Mouse (Mus musculus) heart, embryonic 11.5 days (tissue): ENCODE measurements at regions not wholly inside any gene's neighbourhood (a gene's known extent, or its start where the extent isn't known, plus 50 kb on each side); places are given as distances from the start of the nearest gene placed in this dataset.

Experiments
- ATAC-seq: fragments of 200-750 bp; cut with Nextera tagmentation; replicated peaks from 2 replicates; pipeline ENCODE4 v1.8.0; 2017; ENCODE audit warnings: moderate library complexity; ENCODE audit not compliant: insufficient number of reproducible peaks, low FRiP score, low TSS enrichment
- H3K27ac ChIP-seq: fragments of 300-500 bp; sonication (generic); 2 replicates; pipeline ENCODE4 v1.5.1; 2014; ENCODE audit warnings: mild to moderate bottlenecking, low read depth, low read length
- H3K27me3 ChIP-seq: fragments of 300-500 bp; sonication (generic); 2 replicates; pipeline ENCODE4 v1.6.1; 2014; ENCODE audit warnings: mild to moderate bottlenecking, low read length, mixed read lengths; ENCODE audit not compliant: control insufficient read depth, insufficient read depth
- H3K36me3 ChIP-seq: fragments of 300-500 bp; sonication (generic); 2 replicates; pipeline ENCODE4 v1.6.1; 2014; ENCODE audit warnings: mild to moderate bottlenecking, low read length, moderate library complexity, mixed read lengths; ENCODE audit not compliant: control insufficient read depth, insufficient read depth
- H3K4me1 ChIP-seq: fragments of 300-500 bp; sonication (generic); 2 replicates; pipeline ENCODE4 v1.6.1; 2014; ENCODE audit warnings: low read length; ENCODE audit not compliant: control insufficient read depth, insufficient read depth
- H3K4me2 ChIP-seq: fragments of 300-500 bp; sonication (generic); 2 replicates; pipeline ENCODE4 v1.6.1; 2014; ENCODE audit warnings: mild to moderate bottlenecking, moderate library complexity
- H3K4me3 ChIP-seq: fragments of 300-500 bp; sonication (generic); 2 replicates; pipeline ENCODE4 v1.5.1; 2014; ENCODE audit warnings: low read depth, low read length
- H3K9ac ChIP-seq: fragments of 300-500 bp; sonication (generic); 2 replicates; pipeline ENCODE4 v1.6.1; 2014; ENCODE audit warnings: mild to moderate bottlenecking, low read depth, low read length, moderate library complexity
- H3K9me3 ChIP-seq: fragments of 300-500 bp; sonication (generic); replicated peaks from 2 replicates; pipeline ENCODE4 v1.6.1; 2016; ENCODE audit warnings: low read length; ENCODE audit not compliant: control insufficient read depth
- WGBS: fragments of 180-500 bp; shearing (Covaris S2); extraction: QIAGEN DNeasy Blood & Tissue Kit; methylation state at CpG from one replicate; pipeline ENCODE4 v1.1.7; 2014; ENCODE audit not compliant: insufficient replicate concordance; 5-methylcytosine and 5-hydroxymethylcytosine counted together

GRCm38 (mm10) chr10:99910011-99910723 lies 105.3 kb upstream of the Kitl start:
- no peaks in the 10 kb centered on the region for H3K27me3 ChIP-seq
- no peak overlapping the region for H3K9ac ChIP-seq
- no peaks in the 10 kb centered on the region for H3K4me1 ChIP-seq
- H3K27ac ChIP-seq, result no peak overlapping the region
- ATAC-seq, result no peak
- H3K36me3 ChIP-seq, result no peaks in the 10 kb centered on the region
- WGBS, result 68% methylated on average over 4 of the region's 4 CpGs
- H3K4me2 ChIP-seq, result no peak overlapping the region
- no peak overlapping the region for H3K4me3 ChIP-seq
- no peaks in the 10 kb centered on the region for H3K9me3 ChIP-seq

GRCm38 (mm10) chr10:99908044-99908443 lies 107.4 kb upstream of the Kitl start:
- Histone ChIP-seq H3K4me3 (no peak overlapping the region), H3K27me3 (no peaks in the 10 kb centered on the region), H3K36me3 (no peaks in the 10 kb centered on the region), H3K4me2 (no peak overlapping the region), H3K9me3 (no peaks in the 10 kb centered on the region), H3K4me1 (no peaks in the 10 kb centered on the region), H3K27ac (no peak overlapping the region), H3K9ac (no peak overlapping the region)
- WGBS, result 80% methylated on average over 4 of the region's 4 CpGs
- no peak for ATAC-seq

GRCm38 (mm10) chr10:99906778-99907435 lies 108.5 kb upstream of the Kitl start:
- H3K4me2 ChIP-seq, result no peak overlapping the region

GRCm38 (mm10) chr10:99902280-99903231 lies 112.9 kb upstream of the Kitl start:
- no peak overlapping the region for H3K9ac ChIP-seq
- H3K36me3 ChIP-seq, result no peaks in the 10 kb centered on the region
- no peak for ATAC-seq
- H3K4me1 ChIP-seq, result no peaks in the 10 kb centered on the region
- H3K4me2 ChIP-seq, result no peak overlapping the region
- no peaks in the 10 kb centered on the region for H3K27me3 ChIP-seq
- no peak overlapping the region for H3K4me3 ChIP-seq
- H3K9me3 ChIP-seq, result no peaks in the 10 kb centered on the region
- 67% methylated on average over 9 of the region's 9 CpGs for WGBS
- H3K27ac ChIP-seq, result no peak overlapping the region

More at GRCm38 (mm10) chr10:99906778-99907435, 108.5 kb upstream of the Kitl start:
- ATAC-seq, result no peak
- Histone ChIP-seq H3K9ac (no peak overlapping the region), H3K27ac (no peak overlapping the region), H3K9me3 (no peaks in the 10 kb centered on the region), H3K4me3 (no peak overlapping the region), H3K4me1 (no peaks in the 10 kb centered on the region), H3K27me3 (no peaks in the 10 kb centered on the region), H3K36me3 (no peaks in the 10 kb centered on the region)
- WGBS, result 83% methylated on average over 6 of the region's 6 CpGs

- Histone ChIP-seq H3K36me3 (no peaks in the 10 kb centered on the region), H3K4me2 (no peak overlapping the region), H3K4me3 (no peak overlapping the region), H3K27me3 (no peaks in the 10 kb centered on the region), H3K4me1 (no peaks in the 10 kb centered on the region), H3K27ac (no peak overlapping the region), H3K9me3 (no peaks in the 10 kb centered on the region), H3K9ac (no peak overlapping the region)
- WGBS, result 83% methylated on average over 8 of the region's 8 CpGs
- ATAC-seq, result no peak
These were observed 114.2 kb upstream of the Kitl start for GRCm38 (mm10) chr10:99900955-99901835.

- 68% methylated on average over 3 of the region's 3 CpGs for WGBS
- ATAC-seq, result no peak
These were observed 121.4 kb upstream of the Kitl start for GRCm38 (mm10) chr10:99893999-99894398.

GRCm38 (mm10) chr10:99891899-99892298 lies 123.5 kb upstream of the Kitl start:
- no peak overlapping the region for H3K4me3 ChIP-seq
- no peak overlapping the region for H3K4me2 ChIP-seq
- no peak overlapping the region for H3K27ac ChIP-seq
- H3K9me3 ChIP-seq, result no peaks in the 10 kb centered on the region
- 79% methylated on average over 3 of the region's 3 CpGs for WGBS
- no peak overlapping the region for H3K9ac ChIP-seq
- no peaks in the 10 kb centered on the region for H3K4me1 ChIP-seq
- H3K36me3 ChIP-seq, result no peaks in the 10 kb centered on the region
- no peak for ATAC-seq
- no peaks in the 10 kb centered on the region for H3K27me3 ChIP-seq

More at GRCm38 (mm10) chr10:99893999-99894398, 121.4 kb upstream of the Kitl start:
- H3K4me1 ChIP-seq, result no peaks in the 10 kb centered on the region
- H3K36me3 ChIP-seq, result no peaks in the 10 kb centered on the region
- H3K27ac ChIP-seq, result no peak overlapping the region
- no peak overlapping the region for H3K9ac ChIP-seq
- no peak overlapping the region for H3K4me3 ChIP-seq
- no peak overlapping the region for H3K4me2 ChIP-seq
- no peaks in the 10 kb centered on the region for H3K9me3 ChIP-seq
- H3K27me3 ChIP-seq, result no peaks in the 10 kb centered on the region

GRCm38 (mm10) chr10:99881901-99882300 lies 122.4 kb upstream of the Csl start:
- Histone ChIP-seq H3K36me3 (no peaks in the 10 kb centered on the region), H3K27me3 (no peaks in the 10 kb centered on the region), H3K27ac (no peak overlapping the region), H3K9me3 (no peaks in the 10 kb centered on the region), H3K4me3 (no peak overlapping the region), H3K4me1 (no peaks in the 10 kb centered on the region), H3K9ac (no peak overlapping the region), H3K4me2 (no peak overlapping the region)
- no peak for ATAC-seq
- WGBS, result 76% methylated on average over 2 of the region's 2 CpGs
